Mouse (Mus musculus): ENCODE results near the gene Zyx.

Gene Zyx

GRCm38 (mm10) chr6:42370630-42371363 is 21.4 kb downstream of the Zyx start:
- DNase-seq, result peak; percentile 59

GRCm38 (mm10) chr6:42372001-42372400 is 22.6 kb downstream of the Zyx start:
- no peak for DNase-seq

- DNase-seq, result no peak
Measured at GRCm38 (mm10) chr6:42372421-42372815, 23.0 kb downstream of the Zyx start.

- DNase-seq, result peak; percentile 82
Measured at GRCm38 (mm10) chr6:42372816-42373547, 23.6 kb downstream of the Zyx start, which contains the start of gene Epha1. TSS of gene Epha1 (minus strand) at chr6:42373268.

GRCm38 (mm10) chr6:42373669-42374430 is 24.4 kb downstream of the Zyx start:
- no peak for DNase-seq

GRCm38 (mm10) chr6:42374701-42375100 is 25.3 kb downstream of the Zyx start:
- DNase-seq, result peak; percentile 53

- DNase-seq, result no peak
Measured at GRCm38 (mm10) chr6:42375131-42375530, 25.7 kb downstream of the Zyx start.

- peak; percentile 48 for DNase-seq
Measured at GRCm38 (mm10) chr6:42376016-42376415, 26.6 kb downstream of the Zyx start.

- DNase-seq, result no peak
Measured at GRCm38 (mm10) chr6:42376504-42377019, 27.1 kb downstream of the Zyx start.

GRCm38 (mm10) chr6:42377280-42377679 is 27.9 kb downstream of the Zyx start:
- DNase-seq, result no peak

- no peak for DNase-seq
Measured at GRCm38 (mm10) chr6:42379551-42379950, 30.1 kb downstream of the Zyx start.

GRCm38 (mm10) chr6:42380416-42381144 is 31.1 kb downstream of the Zyx start:
- DNase-seq, result peak; percentile 75

GRCm38 (mm10) chr6:42381221-42381620 is 31.8 kb downstream of the Zyx start:
- DNase-seq, result no peak

- DNase-seq, result peak; percentile 53
Measured at GRCm38 (mm10) chr6:42381916-42382381, 32.5 kb downstream of the Zyx start.

GRCm38 (mm10) chr6:42383360-42383759 is 33.9 kb downstream of the Zyx start:
- no peak for DNase-seq

GRCm38 (mm10) chr6:42385635-42386034 is 36.2 kb downstream of the Zyx start:
- no peak for DNase-seq

- peak; percentile 50 for DNase-seq
Measured at GRCm38 (mm10) chr6:42391796-42392330, 42.4 kb downstream of the Zyx start.

GRCm38 (mm10) chr6:42395960-42396809 is 46.8 kb downstream of the Zyx start:
- peak; percentile 97 for DNase-seq

- DNase-seq, result peak; percentile 19
Measured at GRCm38 (mm10) chr6:42397041-42397657, 47.7 kb downstream of the Zyx start.

- DNase-seq, result no peak
Measured at GRCm38 (mm10) chr6:42398285-42398684, 48.9 kb downstream of the Zyx start.

GRCm38 (mm10) chr6:42398998-42399397 is 49.6 kb downstream of the Zyx start:
- no peak for DNase-seq
